Mouse (Mus musculus): ENCODE results near the gene Ano10. TPM values are rescaled to one million over a fixed set of nuclear protein-coding genes. Genes with fewer than 3 reads are reported as not detected.
A peak's percentile ranks its signal among the peaks of the same experiment; 100 is the strongest.

Ano10 gene
- total RNA-seq, 2 experiments from 2014 or later = 12.9 to 19.4 TPM

DNA sequence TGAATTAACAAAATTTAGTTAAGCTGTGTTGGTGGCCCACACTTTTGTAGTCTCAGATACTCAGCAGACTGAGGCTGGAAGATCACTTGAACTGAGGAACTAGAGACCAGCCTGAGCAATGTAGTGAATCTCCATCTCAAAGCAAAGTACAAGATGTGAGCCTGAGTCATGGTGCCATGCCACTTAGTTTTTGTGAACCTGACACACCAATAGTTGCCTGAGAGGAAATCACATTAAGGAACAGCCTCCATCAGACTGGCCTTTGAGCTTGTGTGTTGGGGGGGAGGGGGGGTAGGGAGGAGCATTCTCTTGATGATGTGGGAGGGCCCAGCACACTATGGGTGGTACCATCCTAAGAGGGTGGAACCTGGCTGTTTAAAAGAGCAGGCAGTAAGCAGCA, 1.2 kb upstream of the Ano10 start:
- ATAC-seq (replicated peaks; ENCODE audit: poor library complexity, severe bottlenecking) = no peak

DNA sequence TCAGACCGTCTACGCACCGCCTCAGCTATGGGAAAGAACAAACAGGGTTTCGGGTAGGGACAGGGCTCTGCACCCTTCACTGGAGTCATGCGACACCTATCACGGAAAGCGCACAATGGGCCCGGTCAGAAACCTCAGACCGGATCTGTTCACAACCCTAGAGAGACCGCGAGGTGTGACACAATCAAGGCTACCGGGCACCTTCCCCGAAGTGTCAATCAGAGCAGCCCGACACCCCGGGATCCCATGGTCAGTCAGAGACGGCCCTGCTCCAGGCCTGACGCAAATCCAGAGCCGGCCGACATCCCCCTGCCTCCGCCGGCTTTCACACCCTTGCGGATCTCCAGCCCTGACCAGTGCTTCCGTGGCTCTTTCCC, 370 bp downstream of the Ano10 start:
- ATAC-seq (replicated peaks; ENCODE audit: poor library complexity, severe bottlenecking) = peak; percentile 61

GRCm38 (mm10) chr9:122290192-122290591, 4.0 kb downstream of the Ano10 start:
- no peak for ATAC-seq (replicated peaks; ENCODE audit: poor library complexity, severe bottlenecking)

DNA sequence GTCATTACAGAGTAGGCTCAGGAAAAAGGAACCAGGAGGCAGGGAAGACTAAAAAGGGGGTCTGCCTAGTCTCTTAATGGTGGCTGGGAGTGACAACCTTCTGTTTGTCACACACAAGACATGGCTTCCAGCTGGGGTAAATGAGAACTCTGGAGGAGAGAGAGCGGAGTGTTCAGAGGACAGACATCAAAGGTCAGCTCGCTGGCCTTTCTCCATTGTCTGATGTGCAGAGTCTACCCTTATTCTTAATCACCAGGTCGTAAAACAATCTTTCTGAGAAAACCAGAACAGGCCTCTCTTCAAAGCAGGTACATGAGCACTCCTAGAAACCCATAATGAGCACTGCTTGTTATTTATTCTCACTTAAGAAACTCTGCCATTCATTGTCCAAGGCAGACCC, 5.8 kb downstream of the Ano10 start:
- ATAC-seq (replicated peaks; ENCODE audit: poor library complexity, severe bottlenecking) = no peak

DNA sequence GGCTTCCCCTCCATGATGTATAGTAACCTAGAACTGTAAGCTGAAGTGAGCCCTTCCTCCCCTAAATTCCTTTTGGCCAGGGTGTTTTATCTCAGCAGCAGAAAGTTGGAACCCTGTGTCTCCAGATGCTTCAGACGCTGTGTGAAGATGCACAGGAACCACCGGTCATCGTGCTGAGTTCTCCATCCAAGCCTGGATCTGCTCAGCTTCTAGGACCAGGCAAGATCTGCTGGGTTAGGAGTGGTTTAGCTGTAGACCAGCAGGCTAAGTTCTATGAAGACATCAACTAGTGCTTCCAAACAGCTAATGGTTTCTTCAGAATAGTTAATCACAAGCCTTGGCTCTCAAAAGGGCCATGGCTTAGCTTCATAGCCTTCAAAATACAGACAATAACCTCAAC, 6.7 kb downstream of the Ano10 start:
- ATAC-seq (replicated peaks; ENCODE audit: poor library complexity, severe bottlenecking) = no peak

- ATAC-seq (replicated peaks; ENCODE audit: poor library complexity, severe bottlenecking) = no peak
Observed at GRCm38 (mm10) chr9:122285833-122286310, 8.4 kb downstream of the Ano10 start.

GRCm38 (mm10) chr9:122285146-122285832, 8.9 kb downstream of the Ano10 start:
- peak; percentile 27; the same call in 1 of the 2 replicates for ATAC-seq (replicated peaks; ENCODE audit: poor library complexity, severe bottlenecking)

DNA sequence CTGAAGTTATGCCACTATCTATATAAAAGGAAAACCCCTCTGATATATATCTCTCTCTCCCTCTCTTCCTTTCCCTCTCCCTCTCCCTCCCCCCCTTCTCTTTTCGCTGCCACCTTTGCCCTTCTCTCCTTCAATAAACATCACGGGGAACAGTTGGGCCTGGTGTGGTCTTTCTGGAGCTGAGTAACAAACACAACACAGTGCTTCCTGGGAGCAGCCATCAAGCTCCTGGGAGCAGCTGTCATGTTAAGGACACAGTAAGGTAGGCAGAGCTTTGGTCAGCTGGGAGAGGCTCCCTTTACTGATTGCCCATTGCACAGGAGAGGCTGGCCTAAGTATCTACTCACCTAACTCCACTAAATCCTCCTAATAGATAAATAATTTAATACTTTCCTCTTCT, 9.5 kb downstream of the Ano10 start:
- ATAC-seq (replicated peaks; ENCODE audit: poor library complexity, severe bottlenecking) = no peak

- no peak for ATAC-seq (replicated peaks; ENCODE audit: poor library complexity, severe bottlenecking)
Observed at GRCm38 (mm10) chr9:122281004-122281403, 13.2 kb downstream of the Ano10 start.

DNA sequence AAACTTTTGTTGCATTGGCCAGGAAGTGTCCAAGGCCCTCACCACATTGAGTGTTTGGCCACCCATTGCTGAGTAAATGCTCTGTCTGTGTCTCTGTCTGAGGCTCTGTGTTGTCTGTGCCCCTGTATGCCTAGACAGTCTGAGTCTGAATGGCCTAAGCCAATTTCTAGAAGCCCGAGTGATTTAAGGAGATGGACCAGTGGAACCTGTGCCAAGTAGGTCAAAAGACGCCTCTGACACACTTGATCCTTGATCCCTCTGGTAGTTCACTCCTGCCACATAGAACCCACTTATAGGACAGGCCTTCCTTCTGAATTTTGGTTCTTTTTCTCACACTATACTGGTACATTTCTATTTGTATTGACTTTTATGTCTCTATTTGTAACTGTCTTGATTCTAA, 17.6 kb downstream of the Ano10 start:
- ATAC-seq (replicated peaks; ENCODE audit: poor library complexity, severe bottlenecking) = no peak

GRCm38 (mm10) chr9:122276134-122276533, 18.1 kb downstream of the Ano10 start:
- no peak for ATAC-seq (replicated peaks; ENCODE audit: poor library complexity, severe bottlenecking)

DNA sequence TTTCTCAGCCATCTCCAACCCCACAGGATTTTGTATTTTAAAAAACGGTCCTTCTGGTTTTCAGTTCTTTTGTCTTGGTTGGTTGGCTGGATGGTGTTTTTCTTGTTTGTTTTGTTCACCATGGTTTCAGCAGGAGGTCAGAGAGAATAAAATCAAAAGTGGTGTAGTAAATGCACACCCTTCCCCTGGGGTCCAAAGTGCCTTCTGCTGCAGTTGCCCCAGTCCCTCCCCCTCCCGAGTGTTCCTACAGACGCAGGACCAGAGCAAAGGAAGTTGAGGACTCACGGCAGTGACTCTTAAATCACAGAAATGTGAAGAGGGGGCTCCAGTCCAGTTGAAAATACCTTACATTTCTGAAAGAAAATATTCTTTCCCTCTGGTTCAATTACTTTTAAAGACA, 19.9 kb downstream of the Ano10 start:
- ATAC-seq (replicated peaks; ENCODE audit: poor library complexity, severe bottlenecking) = no peak

DNA sequence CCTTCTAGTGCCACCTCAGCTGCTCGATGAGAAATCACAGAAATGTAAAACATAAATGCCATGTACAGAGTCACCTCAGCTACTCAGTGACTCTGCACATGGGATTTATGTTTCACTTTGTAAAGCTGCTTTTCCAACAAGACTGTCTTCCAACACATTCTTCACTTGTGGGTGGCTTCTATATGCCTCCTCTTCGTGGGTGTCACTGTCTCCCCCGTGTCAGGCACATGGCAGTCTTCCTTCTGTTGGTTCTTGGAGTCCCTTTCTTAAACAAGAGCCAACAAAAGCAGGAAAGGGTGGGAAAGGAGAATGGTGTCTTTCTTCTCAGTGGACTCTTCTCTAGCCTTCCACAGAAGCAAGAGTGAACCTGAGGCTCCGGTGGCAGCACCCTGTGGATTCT, 20.3 kb downstream of the Ano10 start:
- ATAC-seq (replicated peaks; ENCODE audit: poor library complexity, severe bottlenecking) = no peak

DNA sequence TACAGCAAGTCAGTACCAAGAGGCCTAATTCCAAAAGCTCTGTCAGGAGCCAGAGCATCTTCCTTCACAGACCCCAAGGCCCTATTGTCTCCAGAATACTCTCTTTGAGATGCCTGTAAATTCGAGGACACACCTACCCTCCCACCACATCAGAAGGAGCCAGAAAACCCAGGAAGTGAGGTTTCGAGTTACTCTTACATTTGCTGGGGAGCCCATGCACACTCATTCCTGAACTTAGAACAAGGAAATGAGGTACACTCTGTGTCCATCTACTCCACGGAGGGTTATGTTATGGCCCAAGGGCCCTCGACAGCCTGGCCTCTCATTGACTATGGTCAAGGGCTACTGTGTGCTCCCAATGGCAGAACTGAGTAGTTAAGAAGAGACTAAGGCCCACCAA, 22.4 kb downstream of the Ano10 start:
- ATAC-seq (replicated peaks; ENCODE audit: poor library complexity, severe bottlenecking) = no peak

- ATAC-seq (replicated peaks; ENCODE audit: poor library complexity, severe bottlenecking) = no peak
Observed at GRCm38 (mm10) chr9:122271318-122271717, 22.9 kb downstream of the Ano10 start.

GRCm38 (mm10) chr9:122270913-122271312, 23.3 kb downstream of the Ano10 start:
- no peak for ATAC-seq (replicated peaks; ENCODE audit: poor library complexity, severe bottlenecking)

GRCm38 (mm10) chr9:122269256-122270041, 24.8 kb downstream of the Ano10 start:
- ATAC-seq (replicated peaks; ENCODE audit: poor library complexity, severe bottlenecking) = no peak

DNA sequence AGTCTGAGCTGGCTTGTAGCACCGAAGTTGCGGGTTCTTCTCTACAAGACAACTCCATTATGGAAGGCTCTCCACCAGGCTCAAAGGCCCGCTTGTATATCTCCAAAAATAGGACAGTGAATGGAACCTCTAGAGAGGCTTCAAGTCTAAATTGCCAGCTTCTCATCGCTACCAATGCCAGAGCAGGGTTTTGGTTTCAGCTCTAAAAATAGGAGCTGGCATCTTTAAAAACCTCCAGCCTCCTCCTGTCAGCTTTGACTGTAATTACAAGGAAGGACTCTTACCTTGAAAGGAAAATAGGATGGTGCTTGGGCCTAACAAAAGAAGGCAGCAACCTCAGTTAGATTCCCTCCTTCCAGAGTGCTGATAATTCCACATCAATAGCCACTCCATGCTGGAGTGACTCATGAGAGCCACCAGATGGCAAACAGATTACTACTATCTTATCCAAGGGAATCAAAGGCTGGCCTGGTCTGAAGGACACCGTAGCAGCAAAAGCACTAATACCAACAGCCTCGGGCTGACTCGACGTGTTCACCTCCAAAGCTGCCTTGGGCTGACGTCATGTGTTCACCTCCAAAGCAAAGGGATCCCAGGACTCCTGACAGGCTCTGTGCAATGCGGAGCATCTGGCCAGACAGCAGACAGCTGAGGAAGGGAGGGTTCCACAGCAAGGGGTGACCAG, 28.6 kb downstream of the Ano10 start:
- no peak for ATAC-seq (replicated peaks; ENCODE audit: poor library complexity, severe bottlenecking)

- 0 out of 2 replicates have a peak, but pooled peaks have one; percentile 40 for ATAC-seq (replicated peaks; ENCODE audit: poor library complexity, severe bottlenecking)
Observed at GRCm38 (mm10) chr9:122263140-122263539, 31.1 kb downstream of the Ano10 start.

DNA sequence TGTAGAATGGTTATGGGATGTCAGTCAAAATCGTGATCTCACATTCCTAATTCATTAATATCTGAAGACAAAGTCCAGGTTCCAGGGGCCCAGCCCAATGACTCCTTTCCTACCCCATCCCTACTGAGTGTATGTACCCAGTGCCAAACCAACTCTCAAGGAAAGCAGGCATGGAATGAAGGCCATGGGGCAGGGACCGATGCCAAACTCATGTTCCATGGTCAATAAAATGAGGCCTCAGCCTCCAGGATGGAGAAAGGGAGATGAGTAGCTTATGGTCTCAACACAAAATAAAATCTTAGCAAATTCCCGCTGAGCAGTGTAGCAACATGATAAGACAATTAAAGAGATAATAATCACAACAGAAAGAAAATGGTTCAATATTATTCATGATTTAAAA, 39.8 kb downstream of the Ano10 start:
- ATAC-seq (replicated peaks; ENCODE audit: poor library complexity, severe bottlenecking) = no peak

GRCm38 (mm10) chr9:122252113-122252512, 42.1 kb downstream of the Ano10 start:
- ATAC-seq (replicated peaks; ENCODE audit: poor library complexity, severe bottlenecking) = no peak; the same call in 1 of the 2 replicates

Measured in granulocyte monocyte progenitor cell, adult 5-6 weeks (primary cell).